Mouse (Mus musculus) embryo, embryonic 10.5 days (tissue): ENCODE measurements around the gene Ufc1.

Experiments used
- DNase-seq: peaks from one replicate; pipeline ENCODE4 v3.0.0-alpha.2; 2015; ENCODE audit warnings: low spot score

Gene Ufc1

DNA sequence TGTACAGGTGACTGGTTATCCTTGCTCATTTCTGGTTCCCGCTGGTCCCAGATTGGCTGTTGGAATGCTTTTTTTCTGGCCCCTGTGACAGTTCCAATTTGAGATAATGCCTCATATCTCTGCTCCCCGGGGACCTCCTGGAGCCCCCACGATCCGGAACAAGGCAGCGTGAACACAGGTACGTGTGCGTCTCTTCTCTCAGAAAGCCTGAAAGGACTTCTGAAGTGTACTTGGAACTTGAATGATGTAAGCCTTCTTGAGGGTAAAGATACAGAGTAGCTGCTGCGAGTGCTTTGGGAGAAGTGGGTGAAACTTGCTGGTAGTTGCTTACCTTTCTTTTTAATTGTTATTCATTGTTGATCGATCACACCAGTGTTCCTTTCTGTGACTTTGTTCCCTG lies 23.6 kb downstream of the Ufc1 start:
- DNase-seq, result no peak

DNA sequence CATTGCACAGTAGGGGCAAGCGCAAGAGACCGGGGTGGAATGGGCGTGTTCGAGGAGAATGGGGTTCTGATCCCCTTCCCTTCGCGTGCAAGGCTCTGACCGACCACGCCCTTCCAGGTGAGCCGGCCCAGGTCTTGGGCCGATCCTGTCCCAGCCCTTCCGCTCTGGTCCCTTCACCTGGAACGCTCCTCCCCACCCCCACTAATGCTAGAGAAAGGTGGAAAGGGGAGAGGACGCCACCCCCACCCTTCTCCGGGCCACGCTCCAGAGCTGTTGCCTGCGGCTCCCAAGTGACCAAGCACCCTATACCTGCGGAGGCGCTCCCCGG lies 24.3 kb downstream of the Ufc1 start:
- no peak for DNase-seq

DNA sequence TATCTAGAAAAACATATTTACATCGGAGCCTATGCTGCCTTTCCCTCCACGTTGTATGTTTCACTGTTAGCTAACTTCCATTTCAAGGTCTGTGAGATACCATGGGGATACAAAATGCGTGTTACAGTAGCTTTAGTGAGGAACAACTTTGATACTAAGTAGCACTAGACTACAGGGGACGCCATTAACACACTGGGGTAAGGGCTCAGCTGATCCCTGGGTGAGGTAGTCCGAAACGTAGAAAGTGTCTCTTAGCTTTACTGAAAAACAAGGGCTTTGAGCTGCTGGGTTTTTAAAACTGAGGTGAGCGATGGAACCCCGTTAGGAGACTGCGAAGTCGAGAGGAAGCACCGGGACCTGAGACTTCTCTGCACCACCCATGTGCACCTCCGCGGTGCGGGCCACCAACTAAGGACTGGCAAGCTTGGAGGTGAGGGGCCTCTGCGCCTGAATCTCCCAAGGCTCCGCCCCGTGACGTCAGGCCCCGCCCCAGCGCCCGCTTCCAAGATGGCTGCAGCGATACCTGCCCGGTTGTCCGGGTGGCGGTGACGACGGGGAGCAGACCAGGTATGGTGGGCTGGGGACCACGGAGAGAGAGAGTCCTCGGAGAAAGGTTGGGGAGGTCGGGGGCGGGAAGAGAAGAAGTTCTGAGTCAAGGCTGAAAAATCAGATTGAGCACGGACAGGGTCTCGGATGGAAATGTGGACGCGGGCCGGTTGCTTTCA lies 24.8 kb downstream of the Ufc1 start, which contains the start of gene B4galt3:
Gene B4galt3, plus strand, starts transcription at position 481 of the 725 bp plus-strand sequence.
- DNase-seq, result peak; percentile 93

DNA sequence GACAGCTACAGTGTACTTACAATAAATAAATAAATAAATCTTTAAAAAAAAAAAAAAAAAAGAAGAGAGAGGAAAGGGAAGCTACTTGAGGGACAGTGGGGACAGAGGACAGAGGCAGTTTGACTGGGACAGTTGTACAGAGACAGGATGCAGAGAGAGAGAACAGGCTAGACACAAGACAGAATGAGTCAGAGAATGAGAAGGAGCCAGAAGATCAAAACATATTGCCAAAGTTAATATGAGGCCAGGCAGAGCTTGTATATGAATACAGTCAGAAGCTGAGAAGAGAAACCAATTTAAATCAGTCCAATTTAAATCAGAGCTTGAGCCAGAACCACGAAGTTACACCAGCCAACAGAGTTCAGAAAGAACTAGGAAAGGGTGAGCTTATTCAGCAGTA lies 26.5 kb downstream of the Ufc1 start:
- DNase-seq, result no peak

DNA sequence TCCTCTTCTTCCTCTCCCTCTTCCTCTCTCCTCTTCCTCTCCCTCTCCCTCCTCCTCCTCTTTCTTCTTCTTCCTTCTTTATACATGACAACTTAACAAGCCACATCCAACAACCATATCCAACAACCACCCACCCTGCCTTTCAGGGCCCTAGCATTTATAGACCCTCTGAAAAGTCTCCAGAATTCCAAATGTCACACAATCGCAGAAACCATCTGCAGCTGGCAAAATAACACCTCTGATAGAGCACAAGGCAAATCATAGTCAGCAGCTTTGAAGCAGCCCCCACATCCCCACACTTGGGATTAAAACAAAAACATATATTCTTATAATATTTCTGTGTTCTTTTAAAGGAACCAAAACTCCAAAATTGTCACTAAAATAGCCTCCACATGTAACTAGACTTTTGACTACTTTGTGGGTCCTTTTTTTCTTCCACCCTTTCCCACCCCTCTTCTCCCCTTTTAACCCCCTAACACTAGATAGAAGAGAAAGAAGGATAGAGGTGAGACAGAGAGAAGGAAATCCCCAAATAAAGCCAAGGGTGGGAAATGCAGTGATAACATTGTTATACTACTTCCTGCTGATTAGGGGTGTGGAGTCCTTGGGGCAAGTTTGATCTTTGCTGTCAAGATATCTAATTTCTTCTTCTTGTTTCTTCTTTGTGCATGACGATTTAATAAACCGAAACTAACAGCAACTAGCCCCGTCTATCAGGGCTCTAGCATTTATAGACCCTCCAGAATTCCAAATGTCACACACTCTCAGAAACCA lies 28.7 kb downstream of the Ufc1 start:
- no peak for DNase-seq

DNA sequence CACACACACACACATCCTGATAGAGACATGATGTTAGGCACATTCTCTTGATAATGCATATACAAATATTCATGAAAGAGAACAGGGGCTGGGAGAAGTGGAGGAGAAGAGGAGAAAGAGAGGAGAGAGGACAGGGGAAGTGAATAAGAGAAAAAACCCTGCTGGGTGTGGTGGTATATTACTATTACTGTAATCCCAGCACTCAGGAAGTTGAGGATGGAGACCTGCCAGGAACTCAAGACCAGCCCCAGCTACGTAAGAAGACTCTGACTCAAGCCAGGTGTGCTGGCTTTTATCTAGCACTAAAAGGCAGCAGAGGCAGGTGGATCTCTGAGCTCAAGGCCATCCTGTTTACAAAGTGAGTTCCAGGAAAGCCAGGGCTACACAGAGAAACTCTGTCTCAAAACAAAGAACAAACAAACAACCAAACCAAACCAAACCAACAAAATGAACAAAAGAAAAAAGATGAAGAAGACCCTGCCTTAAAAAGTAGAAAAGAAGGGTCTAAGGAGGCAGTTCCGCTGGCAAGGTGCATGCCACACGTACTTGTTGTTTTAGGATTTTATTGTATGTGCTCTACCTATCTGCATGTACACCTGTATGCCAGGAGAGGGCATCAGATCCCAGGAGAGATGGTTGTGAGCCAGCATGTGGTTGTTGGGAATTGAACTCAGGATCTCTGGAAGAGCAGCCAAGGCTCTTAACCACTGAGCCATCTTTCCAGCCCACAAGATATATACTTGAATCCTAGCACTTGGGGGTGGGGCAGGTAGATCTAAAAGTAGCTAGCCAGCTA lies 31.0 kb downstream of the Ufc1 start:
- no peak for DNase-seq

DNA sequence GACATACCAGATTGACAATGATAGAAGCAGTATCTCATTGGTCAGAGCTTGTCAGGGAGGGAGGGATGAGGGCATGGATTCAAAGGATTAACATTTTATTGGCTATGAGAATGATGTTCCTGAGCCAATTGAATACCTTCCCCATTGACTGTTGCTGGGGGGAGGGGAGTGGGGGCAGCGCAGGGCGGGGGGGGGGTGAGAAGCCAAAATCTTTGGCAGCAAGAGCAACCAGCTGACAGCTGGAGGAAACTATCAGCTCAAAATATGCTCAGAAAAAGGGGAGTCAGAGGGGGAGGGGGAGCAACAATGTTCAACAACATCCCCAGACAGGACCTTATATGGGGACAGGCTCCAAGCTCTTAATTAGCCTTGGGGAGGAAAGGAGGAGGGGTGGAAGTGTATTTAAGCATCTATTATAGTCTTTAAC lies 31.6 kb downstream of the Ufc1 start:
- DNase-seq, result peak; percentile 60

DNA sequence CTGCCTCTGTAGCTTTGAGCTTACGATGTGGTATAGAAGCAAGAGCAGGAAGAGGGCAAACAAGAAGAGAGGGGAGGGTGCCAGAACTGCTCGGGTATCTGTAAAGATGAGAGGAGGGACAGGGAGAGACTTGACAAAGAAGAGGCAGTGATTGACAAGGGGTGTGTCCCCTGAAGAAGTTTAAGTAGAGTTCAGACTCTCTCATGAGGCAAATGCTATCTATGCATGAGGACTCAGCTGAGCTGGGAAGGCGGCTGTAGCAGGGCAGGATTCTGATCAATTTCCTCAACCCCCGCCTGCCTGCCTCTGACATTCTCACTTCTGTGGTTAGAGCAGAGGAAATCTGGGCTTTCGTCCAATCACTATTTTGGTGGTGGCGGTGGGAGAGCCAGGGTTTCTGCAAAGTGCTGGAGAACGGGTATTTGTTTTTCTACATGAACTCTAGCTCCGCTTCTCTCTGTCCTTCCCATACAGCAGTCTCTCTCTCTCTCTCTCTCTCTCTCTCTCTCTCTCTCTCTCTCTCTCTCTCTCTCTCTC lies 32.2 kb downstream of the Ufc1 start:
- peak; percentile 37 for DNase-seq

DNA sequence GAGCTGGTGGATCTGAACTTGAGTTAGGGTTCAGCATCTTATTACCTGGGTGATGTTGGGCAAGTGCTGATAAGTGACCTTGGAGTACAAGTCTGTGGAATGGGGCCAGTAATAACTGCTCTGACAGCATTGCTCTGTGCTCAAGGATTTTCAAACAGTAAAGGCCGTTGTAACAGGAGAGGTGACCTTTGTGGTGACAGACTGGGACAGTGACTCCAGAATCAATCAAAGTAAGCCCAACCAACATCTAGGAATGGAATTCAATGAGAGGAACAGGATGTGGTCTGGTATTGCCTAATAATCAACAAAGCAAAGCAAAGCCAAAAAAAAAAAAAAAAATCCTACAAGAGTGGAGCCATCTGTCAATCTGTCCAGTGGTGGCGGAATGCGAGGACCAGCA lies 34.5 kb downstream of the Ufc1 start:
- no peak for DNase-seq

DNA sequence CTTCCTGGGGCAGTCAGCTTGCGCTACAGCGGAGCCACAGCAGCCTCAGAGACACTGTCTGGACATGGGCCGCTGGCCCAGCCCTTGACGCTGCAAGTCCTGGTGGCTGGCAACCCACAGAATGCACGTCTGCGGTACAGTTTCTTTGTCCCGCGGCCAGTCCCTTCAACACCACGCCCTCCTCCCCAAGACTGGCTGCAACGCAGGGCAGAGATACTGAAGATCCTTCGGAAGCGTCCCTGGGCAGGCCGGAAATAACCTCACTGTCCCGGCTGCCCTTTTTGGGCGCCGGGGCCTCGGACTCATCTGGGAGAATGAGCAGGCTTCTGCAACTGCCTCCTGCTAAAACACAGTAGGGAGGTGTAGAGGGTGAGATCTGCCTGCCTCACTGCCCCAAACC lies 35.9 kb downstream of the Ufc1 start:
- DNase-seq, result no peak

DNA sequence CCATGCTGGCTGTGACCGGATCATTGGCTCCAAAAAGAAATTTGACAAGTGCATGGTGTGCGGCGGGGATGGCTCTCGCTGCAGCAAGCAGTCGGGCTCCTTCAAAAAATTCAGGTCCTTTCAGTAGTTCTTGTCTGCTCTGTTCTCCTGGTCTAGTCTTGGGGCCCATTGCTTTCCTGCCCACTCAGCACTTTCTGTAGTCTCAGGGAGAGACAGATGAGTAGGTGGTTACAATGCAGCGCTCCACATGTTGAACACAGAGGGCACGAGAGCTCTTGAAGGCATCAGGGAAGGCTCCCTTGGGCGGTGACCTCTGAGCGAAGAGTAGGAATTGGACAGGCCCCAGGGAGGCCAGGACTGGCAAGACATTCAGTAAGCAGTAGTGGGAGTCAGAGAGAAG lies 37.0 kb downstream of the Ufc1 start:
- DNase-seq, result no peak

DNA sequence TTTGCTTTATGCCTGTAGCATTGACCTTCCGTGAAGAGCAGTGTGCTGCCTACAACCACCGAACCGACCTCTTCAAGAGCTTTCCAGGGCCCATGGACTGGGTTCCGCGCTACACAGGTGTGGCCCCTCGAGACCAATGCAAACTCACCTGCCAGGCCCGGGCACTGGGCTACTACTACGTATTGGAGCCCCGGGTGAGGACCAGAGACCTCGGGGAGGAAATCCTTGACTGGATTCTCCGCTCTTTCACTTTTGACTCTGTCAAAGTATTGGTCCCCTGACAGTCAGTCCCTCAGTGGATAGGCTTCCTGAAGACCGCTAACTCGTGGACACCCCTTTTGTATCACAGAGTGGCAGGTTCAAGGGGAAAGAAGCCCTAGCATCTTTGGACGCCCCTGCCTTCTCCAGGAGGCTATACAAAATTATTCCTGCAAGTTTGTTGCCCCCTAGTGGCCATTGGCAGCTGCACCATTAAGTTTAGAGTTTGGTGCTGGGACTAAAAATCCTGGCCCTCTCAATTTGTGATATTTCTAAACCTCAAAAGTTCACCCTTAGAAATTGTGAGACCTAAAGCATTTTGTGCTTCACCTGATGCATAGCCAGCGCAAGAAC lies 37.8 kb downstream of the Ufc1 start:
- DNase-seq, result peak; percentile 87

DNA sequence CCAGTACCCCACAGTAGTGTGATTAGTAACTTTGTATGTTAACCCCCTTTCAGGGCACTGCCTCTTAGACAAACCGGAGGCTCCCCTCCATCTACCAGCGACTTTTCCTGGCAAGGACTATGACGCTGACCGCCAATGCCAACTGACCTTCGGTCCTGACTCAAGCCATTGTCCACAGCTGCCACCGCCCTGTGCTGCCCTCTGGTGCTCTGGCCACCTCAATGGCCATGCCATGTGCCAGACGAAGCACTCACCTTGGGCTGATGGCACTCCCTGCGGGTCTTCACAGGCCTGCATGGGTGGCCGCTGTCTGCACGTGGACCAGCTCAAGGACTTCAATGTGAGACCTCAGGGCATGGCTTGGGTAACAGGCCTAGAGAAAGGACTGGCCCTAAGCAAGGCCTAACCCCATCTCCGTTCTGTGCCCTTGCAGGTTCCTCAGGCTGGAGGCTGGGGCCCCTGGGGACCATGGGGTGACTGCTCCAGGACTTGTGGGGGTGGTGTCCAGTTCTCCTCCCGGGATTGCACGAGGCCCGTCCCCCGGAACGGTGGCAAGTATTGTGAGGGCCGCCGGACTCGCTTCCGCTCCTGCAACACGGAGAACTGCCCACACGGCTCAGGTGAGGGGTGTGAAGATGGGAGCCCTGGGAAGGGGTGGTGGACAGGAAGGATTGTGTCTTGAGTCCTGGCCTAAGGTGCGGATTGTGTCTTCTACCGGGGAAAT lies 38.6 kb downstream of the Ufc1 start:
- no peak for DNase-seq

DNA sequence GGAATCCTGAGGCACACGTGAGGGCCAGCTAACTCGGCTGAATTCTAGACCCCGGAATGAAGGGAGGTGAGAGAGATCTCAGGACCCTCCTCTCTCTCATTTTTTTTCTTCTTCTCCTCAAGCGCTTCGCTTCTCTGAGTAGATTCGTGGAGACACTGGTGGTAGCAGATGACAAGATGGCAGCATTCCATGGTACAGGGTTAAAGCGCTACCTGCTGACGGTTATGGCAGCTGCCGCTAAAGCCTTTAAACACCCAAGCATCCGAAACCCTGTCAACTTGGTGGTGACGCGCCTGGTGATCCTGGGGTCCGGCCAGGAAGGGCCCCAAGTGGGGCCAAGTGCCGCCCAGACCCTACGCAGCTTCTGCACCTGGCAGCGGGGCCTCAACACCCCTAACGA lies 42.4 kb downstream of the Ufc1 start:
- no peak for DNase-seq

DNA sequence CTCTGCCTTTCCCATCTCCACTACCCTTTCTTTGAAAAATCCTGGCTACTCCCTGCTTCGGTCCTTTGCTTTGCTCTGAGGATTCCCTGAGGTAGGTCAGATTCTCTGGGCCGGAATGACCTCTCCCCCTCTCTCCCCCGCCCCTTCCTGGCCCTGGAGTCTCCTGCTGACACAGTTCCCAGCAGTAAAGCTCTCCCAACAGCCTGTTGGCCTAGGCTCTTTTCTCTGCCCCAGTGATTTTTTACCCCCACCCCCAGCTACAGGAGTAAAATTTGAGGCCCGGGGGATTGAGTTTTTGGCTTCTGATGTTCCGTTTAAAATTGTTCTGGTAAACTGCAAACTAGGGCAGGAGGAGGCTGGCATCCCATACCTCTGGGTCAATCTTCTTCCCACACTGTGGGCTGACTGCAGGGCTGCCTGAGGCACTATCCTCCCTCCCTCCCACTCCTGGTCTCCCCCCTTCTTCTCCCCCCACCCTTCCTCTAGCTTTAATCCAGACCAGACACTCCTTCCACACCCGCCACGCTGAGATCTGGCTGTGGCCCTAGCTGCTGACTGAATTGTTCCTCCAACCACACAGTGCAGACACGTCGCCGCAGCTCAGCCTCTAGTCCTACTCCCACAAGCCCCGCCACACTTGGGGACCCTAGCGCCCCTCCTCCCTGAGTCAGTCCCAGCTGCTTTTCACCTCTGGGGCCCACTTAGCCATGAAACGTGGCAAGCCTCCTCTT lies 43.1 kb downstream of the Ufc1 start:
- peak; percentile 76 for DNase-seq

DNA sequence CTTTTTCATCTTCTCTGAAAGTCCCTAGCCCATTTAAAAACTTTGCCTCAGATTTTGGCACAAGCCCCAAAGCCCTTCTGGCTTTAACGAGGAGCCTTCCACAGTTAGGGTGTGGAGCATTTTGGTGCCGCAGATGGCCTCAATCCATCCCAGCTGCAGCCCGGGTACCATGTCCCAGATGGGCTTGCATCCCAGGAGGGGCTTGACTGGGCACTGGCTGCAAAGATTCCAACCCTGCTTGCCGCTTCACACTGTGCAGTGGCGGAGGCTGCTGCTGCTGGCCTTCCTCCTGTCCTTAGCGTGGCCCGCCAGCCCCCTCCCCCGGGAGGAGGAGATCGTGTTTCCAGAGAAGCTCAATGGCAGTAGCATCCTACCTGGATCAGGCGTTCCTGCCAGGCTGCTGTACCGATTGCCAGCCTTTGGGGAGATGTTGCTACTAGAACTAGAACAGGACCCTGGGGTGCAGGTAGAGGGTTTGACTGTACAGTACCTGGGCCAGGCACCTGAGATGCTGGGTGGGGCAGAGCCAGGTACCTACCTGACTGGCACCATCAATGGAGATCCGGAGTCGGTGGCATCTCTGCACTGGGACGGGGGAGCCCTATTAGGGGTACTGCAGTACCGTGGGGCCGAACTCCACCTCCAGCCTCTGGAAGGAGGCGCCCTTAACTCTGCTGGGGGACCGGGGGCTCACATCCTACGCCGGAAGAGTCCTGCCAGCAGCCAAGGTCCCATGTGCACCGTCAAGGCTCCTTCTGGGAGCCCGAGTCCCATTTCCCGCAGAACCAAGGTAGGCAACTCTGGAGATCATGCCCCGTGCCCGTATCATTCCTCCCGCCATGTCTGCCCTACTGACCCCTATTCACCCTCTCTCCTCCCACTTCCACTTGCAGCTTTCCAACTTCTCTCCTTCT lies 43.9 kb downstream of the Ufc1 start, which contains the start of gene Ndufs2:
Gene Ndufs2, minus strand, starts transcription at position 709 of the 914 bp plus-strand sequence.
- peak; percentile 55 for DNase-seq

DNA sequence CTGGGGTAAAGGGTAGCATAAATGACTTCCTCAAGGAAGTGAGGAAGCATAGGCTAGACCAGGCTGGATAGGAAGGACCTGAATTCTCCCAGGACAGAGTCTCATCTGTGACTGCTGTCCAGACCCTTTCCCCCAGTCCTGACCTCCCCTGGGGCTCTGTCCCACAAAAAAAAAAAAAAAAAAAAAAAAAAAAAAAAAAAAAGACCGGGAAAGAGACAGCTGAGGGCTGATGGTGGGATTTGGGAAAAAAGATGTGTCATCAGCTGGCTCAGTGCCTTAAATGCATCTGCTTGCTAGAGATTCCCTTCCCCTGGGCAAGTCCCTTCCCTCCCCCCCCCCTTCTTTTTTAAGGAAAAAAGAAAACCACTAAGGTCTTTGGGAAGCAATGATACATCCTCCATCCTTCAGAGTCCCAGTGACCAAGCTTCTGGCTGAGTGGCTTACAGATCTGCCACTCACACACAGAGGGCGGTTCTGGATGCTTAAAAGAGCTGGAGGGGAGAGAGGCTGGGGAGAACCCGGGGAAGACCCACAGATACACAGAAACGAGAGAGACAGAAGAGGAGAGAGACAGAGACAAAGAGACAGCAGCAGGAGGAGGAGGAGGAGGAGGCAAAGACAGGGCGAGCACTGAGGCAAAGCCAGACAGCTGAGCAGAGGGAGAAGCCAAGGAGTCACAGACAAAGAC lies 44.8 kb downstream of the Ufc1 start, which contains the start of gene Adamts4:
Gene Adamts4, plus strand, starts transcription at position 509 of the 688 bp plus-strand sequence.
- peak; percentile 79 for DNase-seq

DNA sequence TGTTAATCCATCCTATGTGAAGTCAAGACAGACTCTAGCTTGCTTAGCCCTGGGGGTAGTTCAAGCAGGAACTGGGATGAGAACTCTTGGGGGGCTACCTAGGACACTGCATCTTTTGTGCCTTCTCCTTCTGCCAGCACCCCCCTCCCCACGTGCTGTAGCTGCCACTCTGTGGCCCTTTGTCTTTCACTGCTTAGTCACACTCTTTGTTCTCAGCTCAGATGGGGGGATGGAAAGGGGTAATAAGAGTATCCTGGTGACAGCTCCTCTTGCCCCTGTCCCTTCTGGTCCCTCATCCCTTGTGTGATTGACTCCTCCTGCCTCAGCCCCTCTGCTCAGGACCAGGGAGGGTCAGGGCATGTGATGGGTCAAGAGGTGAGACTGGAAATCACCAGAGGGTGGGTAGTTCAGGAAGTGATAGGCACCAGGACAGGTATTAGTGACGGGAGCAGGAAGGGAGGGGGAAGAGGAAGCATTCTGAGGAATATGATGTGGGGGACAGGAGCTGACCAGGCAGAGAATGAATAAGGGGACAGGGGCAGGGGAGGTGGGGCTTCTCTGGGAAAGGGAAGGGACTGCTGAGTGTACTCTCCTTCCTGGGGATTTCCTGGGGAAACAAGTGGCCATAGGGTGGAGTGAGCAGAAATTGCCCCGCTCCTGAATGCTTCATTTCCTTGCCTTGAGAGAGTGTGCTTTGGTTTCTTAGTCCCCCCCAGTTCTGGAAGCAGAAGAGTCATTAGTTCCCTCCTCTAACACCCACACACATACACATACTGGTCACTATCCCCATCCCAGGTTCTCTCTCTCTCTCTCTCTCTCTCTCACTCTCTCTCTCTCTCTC lies 46.2 kb downstream of the Ufc1 start:
- peak; percentile 47 for DNase-seq
